Mouse (Mus musculus) liver, embryonic 13.5 days (tissue): ENCODE results near the gene Slc22a15. TPM values are rescaled to one million over a fixed set of nuclear protein-coding genes. Genes with fewer than 3 reads are reported as not detected.

Experiments
- ATAC-seq: fragments of 200-750 bp; cut with Nextera tagmentation; 2 replicates; pipeline ENCODE4 v1.8.0; 2017; ENCODE audit warnings: low read depth, mild to moderate bottlenecking, moderate number of reproducible peaks, moderate library complexity
- DNase-seq: peaks from one replicate; pipeline ENCODE4 v3.0.0; 2022
- H3K27ac ChIP-seq: fragments of 300-500 bp; sonication (generic); 2 replicates; pipeline ENCODE4 v1.5.1; 2015; ENCODE audit warnings: moderate library complexity, mild to moderate bottlenecking, inconsistent platforms
- H3K27me3 ChIP-seq: fragments of 300-500 bp; sonication (generic); 2 replicates; pipeline ENCODE4 v1.6.1; 2015; ENCODE audit warnings: mild to moderate bottlenecking, inconsistent platforms
- H3K36me3 ChIP-seq: fragments of 300-500 bp; sonication (generic); 2 replicates; pipeline ENCODE4 v1.6.1; 2015; ENCODE audit warnings: mild to moderate bottlenecking, inconsistent platforms
- H3K4me1 ChIP-seq: fragments of 300-500 bp; sonication (generic); replicated peaks from 2 replicates; pipeline ENCODE4 v1.6.1; 2015; ENCODE audit warnings: inconsistent platforms
- H3K4me2 ChIP-seq: fragments of 300-500 bp; sonication (generic); 2 replicates; pipeline ENCODE4 v1.6.1; 2015; ENCODE audit warnings: inconsistent platforms, mild to moderate bottlenecking, moderate library complexity
- H3K4me3 ChIP-seq: fragments of 300-500 bp; sonication (generic); replicated peaks from 2 replicates; pipeline ENCODE4 v1.5.1; 2015; ENCODE audit warnings: mild to moderate bottlenecking, inconsistent platforms
- H3K9ac ChIP-seq: fragments of 300-500 bp; sonication (generic); 2 replicates; pipeline ENCODE4 v1.6.1; 2015; ENCODE audit warnings: mild to moderate bottlenecking, inconsistent platforms
- H3K9me3 ChIP-seq: fragments of 300-500 bp; sonication (generic); replicated peaks from 2 replicates; pipeline ENCODE4 v1.6.1; 2016; ENCODE audit warnings: inconsistent platforms
- whole genome bisulfite sequencing: fragments of 180-500 bp; shearing (Covaris S2); methylation state at CpG from one replicate; pipeline ENCODE4 v1.1.7; 2015; ENCODE audit not compliant: insufficient replicate concordance; 5-methylcytosine and 5-hydroxymethylcytosine counted together
- polyA plus RNA-seq: library from polyadenylated mRNA; unstranded; fragments of >200 nt; fragmentation: Nextera tagmentation; extraction: Ambion mirVana; gene quantifications from 2 replicates; pipeline ENCODE4 v1.2.1, GENCODE M21; 2015

Gene Slc22a15
- polyA plus RNA-seq = 1.3 and 1.6 TPM in 2 replicates

GRCm38 (mm10) chr3:101923843-101924740 is at the start of gene Slc22a15:
TSS of gene Slc22a15 (minus strand) at chr3:101924453.
- H3K9ac ChIP-seq = peak within 1 kb of the TSS; percentile 72
- peak within 1 kb of the TSS; percentile 43 for H3K27ac ChIP-seq
- ATAC-seq (peak; percentile 75), DNase-seq (peak; percentile 7)
- H3K27me3 ChIP-seq = peaks cover 18% of the 10 kb centered on the region
- no peaks in the 10 kb centered on the region for H3K36me3 ChIP-seq
- no peaks in the 10 kb centered on the region for H3K9me3 ChIP-seq
- peak within 1 kb of the TSS; percentile 67 for H3K4me3 ChIP-seq
- H3K4me2 ChIP-seq = peak within 1 kb of the TSS; percentile 78
- H3K4me1 ChIP-seq = peaks cover 10% of the 10 kb centered on the region
- under 1% methylated on average over 87 of the region's 92 CpGs for WGBS

- no peaks in the 10 kb centered on the region for H3K27me3 ChIP-seq
- H3K4me3 ChIP-seq = no peak overlapping the region
- H3K4me1 ChIP-seq = no peaks in the 10 kb centered on the region
- no peak overlapping the region for H3K9ac ChIP-seq
- DNase-seq = no peak
- 46% methylated on average over 3 of the region's 3 CpGs for WGBS
- no peak overlapping the region for H3K4me2 ChIP-seq
- H3K36me3 ChIP-seq = no peaks in the 10 kb centered on the region
- no peak overlapping the region for H3K27ac ChIP-seq
- no peak for ATAC-seq
- no peaks in the 10 kb centered on the region for H3K9me3 ChIP-seq
Observed at GRCm38 (mm10) chr3:101966825-101967558, 42.7 kb upstream of the Slc22a15 start.

- 64% methylated on average over 7 of the region's 7 CpGs for WGBS
- H3K36me3 ChIP-seq = no peaks in the 10 kb centered on the region
- H3K9me3 ChIP-seq = no peaks in the 10 kb centered on the region
- H3K4me3 ChIP-seq = no peak overlapping the region
- H3K9ac ChIP-seq = no peak overlapping the region
- H3K27ac ChIP-seq = no peak overlapping the region
- DNase-seq (no peak), ATAC-seq (no peak)
- H3K4me2 ChIP-seq = no peak overlapping the region
- no peaks in the 10 kb centered on the region for H3K27me3 ChIP-seq
- no peaks in the 10 kb centered on the region for H3K4me1 ChIP-seq
Observed at GRCm38 (mm10) chr3:101964352-101964751, 40.1 kb upstream of the Slc22a15 start.

GRCm38 (mm10) chr3:101963501-101963900 is 39.2 kb upstream of the Slc22a15 start:
- H3K4me1 ChIP-seq = no peaks in the 10 kb centered on the region
- no peak overlapping the region for H3K4me3 ChIP-seq
- no peak overlapping the region for H3K27ac ChIP-seq
- H3K4me2 ChIP-seq = no peak overlapping the region
- 57% methylated on average over 9 of the region's 9 CpGs for WGBS
- DNase-seq = no peak
- H3K9me3 ChIP-seq = no peaks in the 10 kb centered on the region
- no peaks in the 10 kb centered on the region for H3K36me3 ChIP-seq
- ATAC-seq = no peak
- no peaks in the 10 kb centered on the region for H3K27me3 ChIP-seq
- no peak overlapping the region for H3K9ac ChIP-seq

GRCm38 (mm10) chr3:101961146-101961835 is 37.0 kb upstream of the Slc22a15 start:
- ATAC-seq = no peak
- Histone ChIP-seq H3K4me1 (no peaks in the 10 kb centered on the region), H3K9me3 (no peaks in the 10 kb centered on the region), H3K27ac (no peak overlapping the region), H3K4me2 (no peak overlapping the region), H3K36me3 (no peaks in the 10 kb centered on the region), H3K27me3 (no peaks in the 10 kb centered on the region), H3K9ac (no peak overlapping the region), H3K4me3 (no peak overlapping the region)
- WGBS = 76% methylated on average over 15 of the region's 15 CpGs
- DNase-seq = no peak

- H3K36me3 ChIP-seq = no peaks in the 10 kb centered on the region
- no peaks in the 10 kb centered on the region for H3K27me3 ChIP-seq
- H3K27ac ChIP-seq = no peak overlapping the region
- no peaks in the 10 kb centered on the region for H3K9me3 ChIP-seq
- H3K9ac ChIP-seq = no peak overlapping the region
- no peaks in the 10 kb centered on the region for H3K4me1 ChIP-seq
- no peak for DNase-seq
- peak; percentile 70 for ATAC-seq
- no peak overlapping the region for H3K4me2 ChIP-seq
- WGBS = 40% methylated on average over 3 of the region's 3 CpGs
- H3K4me3 ChIP-seq = no peak overlapping the region
Observed at GRCm38 (mm10) chr3:101958047-101958446, 33.8 kb upstream of the Slc22a15 start.

- Histone ChIP-seq H3K27ac (no peak overlapping the region), H3K9me3 (no peaks in the 10 kb centered on the region), H3K4me3 (no peak overlapping the region), H3K9ac (no peak overlapping the region), H3K27me3 (no peaks in the 10 kb centered on the region), H3K36me3 (no peaks in the 10 kb centered on the region), H3K4me2 (no peak overlapping the region), H3K4me1 (0 out of 2 replicates have a peak, but pooled peaks cover 2% of the 10 kb centered on the region)
- no peak for DNase-seq
- 59% methylated on average over 7 of the region's 7 CpGs for WGBS
- ATAC-seq = no peak
Observed at GRCm38 (mm10) chr3:101953506-101953905, 29.3 kb upstream of the Slc22a15 start.

- H3K4me1 ChIP-seq = peaks cover 9% of the 10 kb centered on the region; the same call in 1 of the 2 replicates
- H3K27me3 ChIP-seq = no peaks in the 10 kb centered on the region
- H3K9ac ChIP-seq = no peak overlapping the region
- no peaks in the 10 kb centered on the region for H3K9me3 ChIP-seq
- no peak overlapping the region for H3K4me2 ChIP-seq
- no peak overlapping the region for H3K4me3 ChIP-seq
- 66% methylated on average over 2 of the region's 2 CpGs for WGBS
- no peak overlapping the region for H3K27ac ChIP-seq
- no peaks in the 10 kb centered on the region for H3K36me3 ChIP-seq
- no peak for ATAC-seq
- DNase-seq = no peak
Observed at GRCm38 (mm10) chr3:101952577-101952976, 28.3 kb upstream of the Slc22a15 start.

- Histone ChIP-seq H3K27ac (no peak overlapping the region), H3K27me3 (no peaks in the 10 kb centered on the region), H3K4me3 (no peak overlapping the region), H3K4me2 (no peak overlapping the region), H3K9me3 (no peaks in the 10 kb centered on the region), H3K9ac (no peak overlapping the region), H3K4me1 (peaks cover 10% of the 10 kb centered on the region; the same call in 1 of the 2 replicates), H3K36me3 (no peaks in the 10 kb centered on the region)
- 64% methylated on average over 3 of the region's 3 CpGs for WGBS
- ATAC-seq = peak; percentile 31; the same call in 1 of the 2 replicates
- DNase-seq = no peak
Observed at GRCm38 (mm10) chr3:101948572-101948971, 24.3 kb upstream of the Slc22a15 start.

- Histone ChIP-seq H3K4me1 (peaks cover 10% of the 10 kb centered on the region; the same call in 1 of the 2 replicates), H3K4me2 (no peak overlapping the region), H3K27me3 (no peaks in the 10 kb centered on the region), H3K9me3 (no peaks in the 10 kb centered on the region), H3K9ac (no peak overlapping the region), H3K27ac (no peak overlapping the region), H3K4me3 (no peak overlapping the region), H3K36me3 (no peaks in the 10 kb centered on the region)
- ATAC-seq (peak; percentile 47; the same call in 1 of the 2 replicates), DNase-seq (no peak)
- WGBS = 66% methylated on average over 4 of the region's 4 CpGs
Observed at GRCm38 (mm10) chr3:101947250-101947649, 23.0 kb upstream of the Slc22a15 start.

- Histone ChIP-seq H3K4me3 (no peak overlapping the region), H3K36me3 (no peaks in the 10 kb centered on the region), H3K4me2 (no peak overlapping the region), H3K9ac (no peak overlapping the region), H3K27me3 (no peaks in the 10 kb centered on the region), H3K9me3 (no peaks in the 10 kb centered on the region), H3K4me1 (peaks cover 10% of the 10 kb centered on the region; the same call in 1 of the 2 replicates), H3K27ac (no peak overlapping the region)
- ATAC-seq (no peak), DNase-seq (no peak)
- 57% methylated on average over 5 of the region's 5 CpGs for WGBS
Observed at GRCm38 (mm10) chr3:101945257-101945656, 21.0 kb upstream of the Slc22a15 start.
